8 mouse cellular contexts compared by ENCODE assay signal in the genomic region with DNA sequence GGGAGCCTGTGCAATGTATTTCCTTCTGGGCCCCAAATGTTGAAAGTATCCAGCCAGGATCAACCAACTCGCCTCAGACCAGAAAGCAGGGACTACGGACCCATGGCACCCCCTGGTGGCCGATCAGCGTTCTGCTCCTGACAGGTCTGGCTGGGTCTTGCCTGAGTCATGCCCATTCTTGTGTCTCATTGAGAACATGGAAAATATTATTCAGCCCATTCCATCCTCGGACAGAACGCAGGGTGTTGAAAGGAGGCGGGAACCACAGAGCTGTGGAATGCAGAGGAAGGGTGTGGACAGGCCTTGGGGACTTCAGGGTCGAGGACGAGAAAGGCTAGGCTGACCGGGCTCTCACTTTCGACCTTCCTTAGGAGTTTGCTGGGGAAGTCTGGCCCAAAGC. TPM values are rescaled to one million over a fixed set of nuclear protein-coding genes. Genes with fewer than 3 reads are reported as not detected.
DNase-seq lines count a peak whose midpoint lies in the region; ATAC-seq lines count a peak whose summit lies in the region.

No protein-coding gene starts in this region.

- H3K27me3 ChIP-seq in hindbrain, embryonic 16.5 days (replicated peaks; ENCODE audit: control insufficient read depth, insufficient read depth, low read length): no peaks in the 10 kb centered on the region

- peak; percentile 82 for ATAC-seq in hindbrain, embryonic 16.5 days

- no peaks in the 10 kb centered on the region for H3K36me3 ChIP-seq in hindbrain, embryonic 16.5 days (ENCODE audit: control insufficient read depth, insufficient read depth, low read length)

- H3K9me3 ChIP-seq in hindbrain, embryonic 16.5 days (ENCODE audit: control insufficient read depth, low read length): no peaks in the 10 kb centered on the region

- H3K4me3 ChIP-seq in hindbrain, embryonic 16.5 days (ENCODE audit: low read length): no peak overlapping the region

- no peak overlapping the region for H3K4me2 ChIP-seq in hindbrain, embryonic 16.5 days (ENCODE audit: low read length)

- H3K4me1 ChIP-seq in hindbrain, embryonic 16.5 days (ENCODE audit: control insufficient read depth, insufficient read depth, low read depth, low read length): no peaks in the 10 kb centered on the region

- H3K9ac ChIP-seq in hindbrain, embryonic 16.5 days (ENCODE audit: low read depth, low read length): no peak overlapping the region

- 25% methylated on average over 11 of the region's 11 CpGs for WGBS in hindbrain, embryonic 16.5 days

- H3K27ac ChIP-seq in hindbrain, embryonic 16.5 days (ENCODE audit: low read depth, low read length): no peak overlapping the region; the same call in 1 of the 2 replicates

- peak; percentile 87 for DNase-seq in R1 (ENCODE audit: low read depth, low spot score)
- DNase-seq in cerebellum, postnatal 36 days: peak; percentile 95 to 97
- peak; percentile 98 for DNase-seq in gastrocnemius, adult 18-20 months (ENCODE audit: low spot score)
- DNase-seq in left cerebral cortex, adult 18-20 months (ENCODE audit: low spot score in 2 of 2): peak; percentile 95 to 96
- DNase-seq in lung, postnatal 4 days: peak; percentile 93 to 96
- peak; percentile 89 for DNase-seq in right cerebral cortex, adult 18-20 months
- DNase-seq in urinary bladder, adult 2 months (ENCODE audit: low spot score): peak; percentile 92

RNA-seq across cellular contexts. Expression of gene Zmynd8, which starts 15.5 kb away (rescaled TPM):
- total RNA-seq in gastrocnemius, adult 18-20 months (2021): 10 to 100 TPM; 16.4 to 17.2 TPM
- 64.3 and 66.4 TPM in 2 replicates for polyA plus RNA-seq in hindbrain, embryonic 16.5 days (2015; fragmentation: Nextera tagmentation; extraction: Ambion mirVana)
- total RNA-seq in left cerebral cortex, adult 18-20 months (2021): 100 to 1,000 TPM; 150 to 151 TPM
- 35.3 and 46.7 TPM in 2 replicates for polyA plus RNA-seq in urinary bladder, adult 2 months (2012; rRNA removed)

Comparison
In these comparisons a context has a peak if more than half of its experiments do, and no peak if none do; other contexts are left out.
1. RNA of gene Zmynd8, which starts 15.5 kb away (total RNA-seq): 150 to 151 TPM in left cerebral cortex, adult 18-20 months; 16.4 to 17.2 TPM in gastrocnemius, adult 18-20 months; every median in the first group is over 4 times any median in the second.
2. Peak in every context shown above with its lines, with median percentiles within 50 percentile points of each other: DNase-seq.